Mouse (Mus musculus) WW6 (cell line): Measurements from ENCODE around the gene Brsk2.

ENCODE experiments used
- DNase-seq: peaks from one replicate; pipeline ENCODE4 v3.0.0-alpha.2; 2013; ENCODE audit warnings: low read depth, low spot score

Gene Brsk2

DNA sequence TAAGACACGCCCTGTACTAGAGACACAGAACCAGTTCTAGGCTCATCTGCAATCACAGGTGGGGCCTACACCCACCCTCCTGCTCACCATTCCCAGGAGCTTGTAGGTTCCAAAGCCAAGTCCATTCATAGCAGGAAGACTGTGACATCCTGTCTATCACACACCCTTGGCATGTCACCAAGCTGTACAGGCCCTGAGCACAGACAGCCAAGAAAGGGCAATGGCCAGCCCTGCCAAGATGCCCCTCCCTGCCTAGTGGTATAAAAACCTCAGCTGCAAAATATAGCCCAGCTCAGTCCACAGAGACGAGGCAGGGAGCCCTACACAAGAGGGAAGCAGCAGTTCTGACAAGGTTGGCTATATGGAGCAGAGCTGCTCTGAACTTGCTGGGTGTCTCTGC is 84.6 kb downstream of the Brsk2 start:
- DNase-seq, result no peak

DNA sequence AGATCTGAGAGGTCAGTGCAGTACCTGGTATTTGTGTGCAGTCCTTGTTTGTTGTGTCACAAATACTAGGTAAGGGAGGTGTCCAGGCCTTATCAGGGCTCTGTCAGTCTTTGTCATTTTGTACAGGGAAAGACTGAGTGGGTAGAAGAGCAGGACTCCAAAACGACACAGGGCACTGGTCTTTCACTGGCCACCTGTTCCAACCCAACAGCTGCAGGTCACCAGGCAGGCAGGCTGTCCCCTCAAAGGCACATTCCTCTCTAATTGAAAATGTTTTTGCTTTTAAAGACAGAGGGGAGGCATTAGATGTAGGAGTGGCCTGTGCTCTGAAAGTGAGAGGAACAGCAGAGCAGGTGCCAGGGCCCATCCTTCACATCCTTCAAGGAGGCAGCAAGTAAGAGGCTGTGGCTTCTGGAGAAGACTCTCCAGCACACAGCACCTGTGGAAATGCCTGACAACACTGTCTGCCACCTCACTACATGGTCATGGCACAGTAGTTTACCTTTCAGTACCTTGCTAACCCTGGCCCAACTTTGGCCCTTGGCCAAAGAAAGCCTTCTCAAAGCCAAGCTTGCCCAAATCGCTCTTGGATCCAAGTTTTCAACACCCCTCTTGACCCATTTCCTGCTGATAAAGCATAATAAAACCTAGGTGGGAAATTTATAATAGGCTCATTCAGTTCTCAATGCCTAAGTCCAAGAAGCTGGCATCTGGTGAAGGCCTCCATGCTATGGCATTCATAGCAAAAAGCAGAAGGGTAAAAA is 85.7 kb downstream of the Brsk2 start:
- DNase-seq, result no peak

DNA sequence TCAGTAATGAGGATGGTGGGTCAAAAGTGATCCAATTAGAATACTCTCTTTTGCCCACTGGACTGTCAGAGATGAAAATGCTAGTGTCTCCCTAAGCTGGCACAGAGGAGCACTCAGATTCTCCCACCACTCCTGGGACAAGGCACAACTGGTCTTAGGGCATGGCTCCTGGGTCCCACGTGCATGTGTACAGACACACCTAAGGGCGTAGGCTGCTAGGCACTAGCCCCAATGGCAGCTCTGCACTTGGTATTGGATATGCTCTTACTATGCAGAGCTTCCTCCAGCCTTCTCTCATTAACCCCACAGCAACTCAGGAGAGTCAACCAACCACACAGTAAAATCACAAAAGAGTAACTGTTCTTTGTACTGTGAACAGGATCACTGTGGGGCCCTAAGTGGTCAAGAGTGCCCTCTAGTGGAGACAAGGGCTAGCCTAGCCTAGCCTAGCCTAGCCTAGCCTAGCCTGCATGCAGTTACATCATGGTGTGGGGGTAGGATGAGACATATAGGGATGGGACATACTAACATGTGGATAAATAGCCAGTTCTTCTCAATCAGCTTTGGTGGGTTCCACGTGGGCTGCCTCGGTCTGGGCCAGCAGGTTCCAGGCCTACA is 88.1 kb downstream of the Brsk2 start:
- DNase-seq, result no peak

DNA sequence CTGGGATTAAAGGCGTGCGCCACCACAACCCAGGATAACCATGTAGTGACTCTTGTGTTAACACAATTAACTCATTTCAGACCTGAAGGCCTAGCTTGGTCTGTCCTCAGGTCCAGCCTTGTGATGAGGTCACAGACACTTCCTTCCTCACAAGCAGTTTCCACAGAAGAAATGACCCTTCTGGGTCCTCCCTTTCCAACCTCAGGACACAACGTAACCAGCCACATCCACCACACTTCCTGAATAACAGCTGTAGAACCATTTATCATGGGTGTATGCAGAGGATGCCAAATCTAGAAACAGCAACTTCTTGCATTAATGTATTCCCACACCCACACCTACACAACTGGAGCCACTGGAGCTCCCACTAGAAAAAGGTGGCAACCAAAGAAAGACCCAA is 91.2 kb downstream of the Brsk2 start:
- no peak for DNase-seq

DNA sequence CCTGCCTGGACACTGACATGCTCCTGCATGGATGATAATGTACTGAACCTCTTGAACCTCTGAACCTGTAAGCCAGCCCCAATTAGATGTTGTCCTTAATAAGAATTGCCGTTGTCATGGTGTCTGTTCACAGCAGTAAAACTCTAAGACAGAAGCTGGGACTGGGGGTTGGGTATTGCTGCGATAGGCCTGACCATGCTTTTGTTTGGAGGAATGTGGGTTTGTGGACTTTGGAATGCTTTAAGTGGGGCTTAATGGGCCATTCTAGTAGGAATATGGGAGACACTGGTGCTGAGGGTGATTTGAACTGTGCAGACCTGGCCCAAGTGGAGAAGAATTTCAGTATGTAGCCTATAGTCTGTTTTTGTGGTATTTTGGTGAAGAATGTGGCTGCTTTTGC is 95.8 kb downstream of the Brsk2 start:
- no peak for DNase-seq

DNA sequence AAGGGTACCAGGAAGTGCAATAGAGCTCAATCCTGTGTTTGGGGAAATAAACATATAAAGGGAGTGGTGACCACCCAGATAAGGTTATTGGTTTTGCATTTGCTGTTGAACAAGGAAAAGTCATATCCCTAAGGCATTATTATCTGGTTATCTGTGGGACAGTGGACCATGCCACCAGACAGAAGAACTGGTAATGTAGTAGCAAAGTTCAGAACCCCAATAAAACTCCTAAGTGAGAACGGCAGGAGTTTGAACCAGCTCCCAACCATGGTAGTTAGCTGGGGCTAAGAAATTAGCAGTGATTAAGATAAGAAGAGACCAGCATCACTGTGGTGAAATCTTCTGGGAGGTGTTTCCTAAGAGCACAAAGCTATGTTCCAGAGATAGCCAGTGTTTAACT is 96.4 kb downstream of the Brsk2 start:
- DNase-seq, result no peak

DNA sequence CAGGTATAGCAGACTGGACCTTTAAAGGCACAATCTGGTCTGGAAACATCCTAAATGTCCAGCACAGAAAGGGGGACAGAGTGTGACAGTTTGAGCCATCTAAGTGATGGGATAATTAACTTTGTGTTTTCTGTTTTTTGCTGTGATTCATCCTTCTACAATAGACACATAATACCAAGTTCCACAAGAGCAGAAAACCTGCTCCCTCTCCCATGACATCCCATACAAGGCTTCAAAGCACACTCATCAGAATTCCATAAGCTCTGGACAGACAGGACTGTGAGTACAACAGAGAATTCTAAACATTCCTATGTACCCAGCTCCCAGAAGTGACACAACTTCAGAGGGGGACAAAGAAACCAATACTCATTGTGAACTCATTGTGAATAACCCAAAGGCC is 101.0 kb downstream of the Brsk2 start:
- DNase-seq, result no peak
